In genomic region chr12:32805559-32805958, GRCm38 (mm10) we compare ENCODE assay signal across 27 mouse cellular contexts.
"Had no signal": no experiment of that assay in that cellular context is flagged by ENCODE, and none has a peak within 500 bp of the region (broad histone marks: within the 10 kb centered on the region; RNA-seq: fewer than 3 reads in every experiment).

No protein-coding gene starts in this region.

- H3K4me1 ChIP-seq: limb, embryonic 10.5 days; limb, embryonic 12.5 days; limb, embryonic 13.5 days; limb, embryonic 15.5 days; liver, embryonic 12.5 days; liver, embryonic 13.5 days; liver, embryonic 15.5 days; lung, embryonic 15.5 days; megakaryocyte, embryonic 14.5 days; midbrain, embryonic 10.5 days; midbrain, embryonic 12.5 days; midbrain, embryonic 13.5 days; midbrain, embryonic 15.5 days; neural tube, embryonic 12.5 days had no signal

- H3K36me3 ChIP-seq: limb, embryonic 10.5 days; limb, embryonic 12.5 days; limb, embryonic 13.5 days; limb, embryonic 15.5 days; liver, embryonic 12.5 days; liver, embryonic 13.5 days; liver, embryonic 15.5 days; lung, embryonic 15.5 days; midbrain, embryonic 10.5 days; midbrain, embryonic 12.5 days; midbrain, embryonic 13.5 days; midbrain, embryonic 15.5 days; neural tube, embryonic 12.5 days had no signal

- H3K9me3 ChIP-seq: limb, embryonic 10.5 days; limb, embryonic 12.5 days; limb, embryonic 13.5 days; limb, embryonic 15.5 days; liver, embryonic 12.5 days; liver, embryonic 13.5 days; liver, embryonic 15.5 days; lung, embryonic 15.5 days; midbrain, embryonic 10.5 days; midbrain, embryonic 12.5 days; midbrain, embryonic 13.5 days; midbrain, embryonic 15.5 days; neural tube, embryonic 12.5 days had no signal

- DNase-seq: left cerebral cortex, postnatal 4 days; liver; liver, embryonic 13.5 days; liver, postnatal 0 days; lung, adult 18-20 months; lung, adult 2 months; lung, embryonic 14.5 days; lung, postnatal 10 days; lung, postnatal 14 days; lung, postnatal 36 days; midbrain, embryonic 14.5 days had no signal

- H3K27ac ChIP-seq: limb, embryonic 10.5 days; limb, embryonic 12.5 days; limb, embryonic 13.5 days; limb, embryonic 15.5 days; liver, embryonic 12.5 days; liver, embryonic 13.5 days; liver, embryonic 14.5 days; liver, embryonic 15.5 days; lung, embryonic 15.5 days; macrophage; midbrain, embryonic 10.5 days; midbrain, embryonic 12.5 days; midbrain, embryonic 13.5 days; midbrain, embryonic 15.5 days; neural tube, embryonic 12.5 days had no signal

- H3K4me3 ChIP-seq: limb, embryonic 10.5 days; limb, embryonic 12.5 days; limb, embryonic 13.5 days; limb, embryonic 15.5 days; liver, embryonic 12.5 days; liver, embryonic 13.5 days; liver, embryonic 15.5 days; lung, embryonic 15.5 days; megakaryocyte, embryonic 14.5 days; midbrain, embryonic 10.5 days; midbrain, embryonic 12.5 days; midbrain, embryonic 13.5 days; midbrain, embryonic 15.5 days; myocyte; neural tube, embryonic 12.5 days had no signal

- H3K27me3 ChIP-seq: limb, embryonic 12.5 days; limb, embryonic 13.5 days; limb, embryonic 15.5 days; liver, embryonic 12.5 days; liver, embryonic 13.5 days; liver, embryonic 15.5 days; lung, embryonic 15.5 days; megakaryocyte, embryonic 14.5 days; midbrain, embryonic 12.5 days; midbrain, embryonic 13.5 days; midbrain, embryonic 15.5 days; neural tube, embryonic 12.5 days had no signal

- H3K9ac ChIP-seq: limb, embryonic 12.5 days; limb, embryonic 13.5 days; limb, embryonic 15.5 days; liver, embryonic 12.5 days; liver, embryonic 13.5 days; liver, embryonic 14.5 days; liver, embryonic 15.5 days; liver, postnatal 0 days; lung, embryonic 14.5 days; lung, embryonic 15.5 days; midbrain, embryonic 12.5 days; midbrain, embryonic 13.5 days; midbrain, embryonic 15.5 days; neural tube, embryonic 12.5 days had no signal
